Mouse (Mus musculus) thymus, adult 18-20 months (tissue): ENCODE measurements around the gene Rrp9.
A peak's percentile ranks its signal among the peaks of the same experiment; 100 is the strongest.

Source experiments
- DNase-seq, 2 experiments: peaks; one replicate each; pipeline ENCODE4 v3.0.0; 2022; ENCODE audit warnings: mixed read lengths in 2 of 2

The Rrp9 gene

DNA sequence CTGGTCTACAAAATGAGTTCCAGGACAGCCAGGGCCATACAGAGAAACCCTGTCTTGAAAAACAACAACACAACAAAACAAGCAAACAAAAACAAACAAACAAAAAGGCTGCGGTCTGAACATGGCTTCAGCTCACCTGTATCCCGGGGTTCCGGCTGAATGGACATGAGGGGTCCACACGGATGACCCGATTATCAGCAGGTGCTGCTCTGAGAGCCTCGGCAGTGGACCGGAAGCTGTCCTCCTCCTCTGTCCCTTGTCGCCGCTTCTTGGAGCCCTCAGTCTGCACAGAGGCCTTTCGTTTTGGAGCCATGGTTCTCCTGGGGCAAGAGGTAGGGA is at the start of gene Rrp9:
Gene Rrp9, plus strand, starts transcription at position 301 of the 339 bp plus-strand sequence.
- no peak for DNase-seq

DNA sequence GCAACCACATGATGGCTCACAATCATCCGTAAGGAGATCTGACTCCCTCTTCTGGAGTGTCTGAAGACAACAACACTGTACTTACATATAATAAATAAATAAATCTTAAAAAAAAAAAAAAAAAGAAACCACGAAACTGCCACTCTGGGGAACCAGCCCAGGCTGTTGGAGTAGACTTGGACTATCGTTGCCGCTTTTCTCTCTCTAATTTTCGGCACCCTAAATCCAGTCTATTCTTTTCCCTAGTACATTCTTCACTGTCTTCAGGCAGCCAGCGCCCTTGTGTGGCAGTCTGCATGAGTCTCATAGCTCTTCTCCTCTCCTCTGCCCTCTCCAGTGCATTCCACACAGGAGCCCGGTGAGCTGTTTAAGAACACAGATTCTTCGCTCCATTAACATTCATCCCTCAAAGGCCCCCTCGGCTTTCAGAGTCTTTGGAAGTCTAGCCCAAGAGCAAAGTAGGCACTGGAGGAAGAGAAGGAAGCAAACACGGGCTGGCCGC is 47.0 kb upstream of the Rrp9 start:
- DNase-seq: no peak

DNA sequence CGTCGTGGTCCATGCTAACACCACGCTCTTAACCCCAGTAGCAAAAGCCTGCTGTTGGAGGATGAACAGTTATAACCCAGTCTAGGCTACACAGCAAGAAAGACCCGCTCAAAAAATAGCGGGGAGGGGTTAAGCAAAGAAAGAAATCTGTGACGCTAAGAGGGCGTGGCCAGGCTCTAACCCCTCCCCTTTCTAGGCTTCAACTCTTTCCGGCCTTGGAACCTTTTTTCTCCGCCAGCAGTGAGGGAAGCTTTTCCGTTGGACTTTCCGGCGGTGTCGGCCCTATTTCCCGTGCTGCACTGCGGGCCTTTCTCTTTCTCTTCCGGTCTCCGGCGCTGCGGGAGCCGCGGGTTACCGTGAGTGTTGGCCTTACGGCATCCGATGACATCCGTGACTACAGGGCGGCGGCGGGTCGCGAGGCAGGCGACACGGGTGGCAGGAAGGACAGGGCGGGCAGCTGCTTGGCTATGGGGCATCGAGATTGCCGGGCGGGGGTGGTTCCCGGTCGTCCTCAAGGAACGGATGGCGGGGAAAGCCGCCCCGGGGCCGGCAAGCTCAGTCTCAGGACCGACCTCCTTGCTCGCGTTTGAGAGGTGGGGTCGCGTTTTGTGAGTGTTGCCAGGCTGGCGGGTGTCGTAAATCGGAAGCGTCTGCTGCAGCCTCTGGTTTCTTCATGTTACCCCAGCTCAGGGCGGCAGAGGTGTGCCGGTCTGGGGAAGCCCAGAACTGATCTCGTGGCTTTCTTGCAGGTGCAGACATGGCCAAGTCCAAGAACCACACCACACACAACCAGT is 46.3 kb upstream of the Rrp9 start, which contains the start of gene Rpl29:
Gene Rpl29, plus strand, starts transcription at position 234 of the 794 bp plus-strand sequence.
- peak; percentile 83 to 91 for DNase-seq

DNA sequence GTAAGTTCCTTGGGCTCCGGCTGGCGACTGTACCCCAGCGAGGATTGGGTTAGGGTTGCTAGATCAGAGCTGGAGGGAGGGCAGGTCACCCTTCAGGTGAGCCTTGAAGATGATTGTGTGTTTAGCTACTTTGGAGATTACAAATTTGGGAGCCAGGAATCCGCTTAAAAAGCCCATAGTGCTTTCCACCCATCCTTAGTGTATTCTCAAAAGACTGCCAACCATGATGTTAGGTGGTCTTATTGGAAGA is 45.8 kb upstream of the Rrp9 start:
- no peak for DNase-seq

DNA sequence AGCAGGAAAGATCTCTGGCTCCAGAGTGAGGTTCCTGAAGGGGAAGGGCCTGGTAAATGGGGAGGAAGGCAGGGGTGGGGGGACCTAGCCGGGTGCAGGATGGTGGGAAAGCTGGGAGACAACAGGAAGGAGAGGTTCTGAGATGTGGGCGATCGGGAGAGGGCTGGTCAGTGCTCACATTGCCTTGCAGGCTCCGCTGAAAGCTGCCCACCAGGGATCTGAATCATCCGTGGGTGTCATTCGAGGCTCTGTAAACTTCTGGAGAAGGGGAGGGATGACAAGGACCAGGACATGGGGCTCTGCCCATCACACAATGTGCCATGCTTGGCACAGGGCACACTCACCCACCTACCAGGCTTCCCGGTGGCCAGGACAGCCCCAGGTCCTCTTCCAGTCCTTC is 42.4 kb upstream of the Rrp9 start:
- no peak for DNase-seq

DNA sequence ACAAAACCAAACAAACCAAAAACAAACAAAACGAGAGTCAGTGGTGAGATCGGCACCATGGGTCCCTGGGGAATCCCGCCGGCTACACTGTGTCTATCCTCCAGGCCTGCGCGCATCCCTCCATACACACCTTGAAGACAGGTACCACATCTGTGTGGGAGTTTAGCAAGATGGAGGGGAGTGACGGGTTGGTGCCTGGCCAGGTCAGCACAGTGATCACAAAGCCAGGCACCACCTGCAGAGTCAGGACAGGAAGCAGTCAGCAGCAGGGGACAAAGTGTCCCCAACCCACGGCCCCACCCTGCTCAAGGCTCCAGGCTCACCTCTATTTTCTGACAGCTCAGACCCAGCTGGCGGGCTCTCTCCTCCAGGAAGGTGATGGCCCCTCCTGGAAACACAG is 39.2 kb upstream of the Rrp9 start:
- no peak for DNase-seq

DNA sequence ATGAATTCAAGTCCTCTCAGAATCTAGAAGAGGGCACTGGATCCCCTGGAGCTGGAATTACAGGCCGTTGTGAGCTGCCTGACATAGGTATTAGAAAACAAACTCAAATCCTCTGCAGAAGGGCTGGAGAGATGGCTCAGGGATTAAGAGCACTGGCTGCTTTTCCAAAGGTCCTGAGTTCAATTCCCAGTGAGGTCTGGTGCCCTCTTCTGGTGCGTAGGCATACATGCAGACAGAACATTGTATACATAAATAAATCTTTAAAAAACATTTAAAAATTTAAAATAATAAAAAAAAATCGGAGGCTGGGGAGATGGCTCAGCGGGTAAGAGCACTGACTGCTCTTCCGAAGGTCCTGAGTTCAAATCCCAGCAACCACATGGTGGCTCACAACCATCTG is 33.1 kb upstream of the Rrp9 start:
- DNase-seq: no peak

DNA sequence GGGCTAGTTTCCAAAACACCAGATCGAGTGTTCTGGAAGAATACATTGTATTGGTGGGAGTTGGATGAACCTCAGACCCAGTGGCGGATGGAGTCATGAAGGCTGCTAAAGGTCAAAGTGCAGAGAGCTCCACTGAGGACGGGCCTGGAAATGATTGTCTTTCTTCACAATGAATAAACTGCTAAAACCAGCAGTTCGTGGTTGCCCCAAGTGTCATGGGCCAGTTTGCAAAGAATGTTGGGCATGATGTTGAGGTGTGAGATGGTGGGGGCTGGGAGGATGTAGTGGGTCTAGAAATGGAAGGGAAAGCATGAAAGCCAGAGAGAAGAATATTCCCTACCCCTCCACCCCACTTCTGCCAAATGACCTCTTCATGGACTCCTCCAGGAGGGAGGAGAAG is 30.9 kb upstream of the Rrp9 start:
- no peak for DNase-seq

DNA sequence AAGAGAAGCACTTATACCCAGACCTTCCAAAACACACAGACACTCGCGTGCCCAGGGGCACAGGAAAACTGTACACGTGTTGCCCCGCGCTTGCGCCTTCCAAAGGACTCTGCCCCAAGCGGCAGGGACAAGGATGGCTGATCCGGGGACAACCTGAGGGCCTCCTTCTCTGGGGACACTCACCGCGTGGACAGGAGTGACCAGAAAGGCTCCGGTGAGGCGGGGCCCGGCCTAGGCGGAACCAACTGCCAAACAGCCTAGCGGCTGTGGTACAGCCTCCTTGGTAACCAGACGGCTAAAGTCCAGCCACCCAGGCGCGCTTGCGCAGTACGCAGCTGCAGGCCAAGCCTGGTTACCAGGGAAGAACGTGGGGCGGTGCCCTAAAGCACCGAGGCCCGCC is 28.4 kb upstream of the Rrp9 start, which contains the start of the genes Abhd14b and Abhd14a:
Gene Abhd14b, plus strand, starts transcription at position 112 of the 400 bp plus-strand sequence.
Gene Abhd14a, minus strand, starts transcription at position 331 of the 400 bp plus-strand sequence.
- peak; percentile 70 to 72 for DNase-seq

DNA sequence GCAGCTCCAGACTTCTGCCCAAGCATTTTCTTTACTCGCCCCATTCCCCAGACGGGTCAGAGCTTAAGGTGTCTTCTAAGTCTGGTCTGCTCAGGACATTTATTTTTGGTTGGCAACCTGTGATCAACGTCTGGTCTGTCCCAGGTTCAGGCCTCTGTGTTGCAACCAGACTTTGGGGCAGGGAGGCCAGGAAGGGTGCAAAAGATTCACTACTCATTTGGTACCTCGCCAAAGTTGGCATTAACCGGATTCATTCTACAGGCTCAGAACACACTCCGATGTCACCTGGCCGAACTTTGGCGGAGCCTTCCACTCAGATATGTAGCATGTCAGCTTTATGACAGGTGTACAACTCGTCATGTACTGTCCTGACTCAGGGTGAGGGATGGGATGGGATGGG is 27.8 kb upstream of the Rrp9 start:
- DNase-seq: no peak

DNA sequence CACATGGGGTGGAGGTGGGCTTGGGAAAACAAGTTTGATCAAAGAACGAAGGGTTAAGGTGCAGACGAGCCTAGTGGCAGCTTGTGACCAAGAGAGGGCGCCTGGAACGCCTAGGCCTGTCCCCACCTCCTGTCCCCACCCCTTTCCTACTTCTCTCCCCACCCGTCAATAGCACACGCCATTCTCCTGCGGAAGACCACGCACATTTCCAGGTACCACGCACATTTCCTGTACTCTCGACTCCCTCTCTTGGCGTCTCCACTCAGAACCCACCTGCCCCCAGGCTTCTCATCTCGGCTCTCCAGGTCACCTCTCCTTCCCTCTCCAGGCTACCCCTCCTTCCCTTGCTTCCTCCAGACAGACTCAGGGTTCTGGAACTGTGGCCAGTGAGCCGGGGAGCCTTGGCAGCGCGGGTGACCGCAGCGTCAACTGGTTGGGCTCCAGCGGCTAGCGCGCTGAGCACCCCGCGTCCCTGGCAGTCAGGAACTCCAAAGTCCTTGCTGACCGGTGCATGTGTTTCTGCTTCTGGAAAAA is 27.2 kb upstream of the Rrp9 start:
- no peak for DNase-seq

DNA sequence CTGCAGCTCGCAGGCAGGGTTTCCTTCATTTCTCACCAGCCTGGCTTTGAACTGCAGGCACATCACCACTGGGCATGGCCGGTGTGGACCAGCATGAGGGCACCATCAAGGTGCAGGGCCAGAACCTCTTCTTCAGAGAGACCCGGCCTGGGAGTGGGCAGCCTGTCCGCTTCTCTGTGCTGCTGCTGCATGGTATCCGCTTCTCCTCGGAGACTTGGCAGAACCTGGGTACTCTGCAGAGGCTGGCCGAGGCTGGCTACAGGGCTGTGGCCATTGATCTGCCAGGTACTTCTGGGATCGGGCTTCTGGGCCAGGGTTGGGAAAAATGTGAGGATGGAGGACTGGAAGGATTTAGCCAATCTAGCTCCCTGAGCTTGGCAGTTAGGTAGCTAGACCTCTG is 25.8 kb upstream of the Rrp9 start:
- no peak for DNase-seq

DNA sequence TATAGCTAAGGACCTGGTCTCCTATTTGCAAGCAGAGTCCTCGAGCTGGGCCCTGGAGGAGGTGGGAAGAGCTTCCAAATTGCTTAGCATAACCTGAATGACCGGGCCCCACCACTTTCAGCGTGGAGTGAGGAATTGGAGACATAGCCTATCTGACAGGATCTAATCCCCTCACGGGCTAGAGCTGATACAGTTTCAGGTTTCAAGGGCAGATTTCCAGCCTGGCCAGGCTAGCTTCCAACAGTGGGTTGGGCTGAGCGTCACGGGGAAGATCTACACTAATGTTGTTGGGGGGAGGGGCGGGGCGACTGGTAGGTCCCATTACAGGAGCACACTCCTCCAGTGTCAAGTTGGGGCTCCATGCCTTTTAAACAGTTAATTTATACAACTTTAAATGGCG is 25.1 kb upstream of the Rrp9 start:
- no peak for DNase-seq

DNA sequence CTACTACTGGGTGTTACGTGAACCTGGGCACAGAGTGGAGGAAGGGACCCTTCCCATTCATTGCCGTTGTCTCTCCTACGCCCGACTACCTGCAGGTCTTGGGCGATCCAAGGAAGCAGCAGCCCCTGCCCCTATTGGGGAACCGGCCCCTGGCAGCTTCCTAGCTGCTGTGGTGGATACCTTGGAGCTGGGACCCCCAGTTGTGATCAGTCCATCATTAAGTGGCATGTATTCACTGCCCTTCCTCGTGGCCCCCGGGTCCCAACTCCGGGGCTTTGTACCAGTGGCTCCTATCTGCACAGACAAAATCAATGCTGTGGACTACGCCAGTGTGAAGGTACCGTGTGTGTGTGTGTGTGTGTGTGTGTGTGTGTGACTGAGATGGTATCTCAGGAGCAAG is 24.5 kb upstream of the Rrp9 start:
- no peak for DNase-seq

DNA sequence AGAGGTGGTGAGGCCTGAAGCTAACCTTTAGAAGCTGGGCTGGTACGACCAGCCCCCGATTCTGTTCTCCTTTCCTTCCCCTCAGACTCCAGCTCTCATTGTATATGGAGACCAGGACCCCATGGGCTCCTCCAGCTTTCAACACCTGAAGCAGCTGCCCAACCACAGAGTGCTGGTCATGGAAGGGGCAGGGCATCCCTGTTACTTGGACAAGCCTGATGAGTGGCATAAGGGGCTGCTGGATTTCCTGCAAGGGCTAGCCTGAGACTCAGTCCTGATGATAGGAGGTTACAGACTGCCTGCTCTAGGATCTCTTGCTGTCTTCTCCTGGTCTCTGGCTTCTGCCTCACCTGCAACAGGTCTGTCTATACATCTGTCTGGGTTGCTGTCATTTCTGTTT is 23.9 kb upstream of the Rrp9 start:
- no peak for DNase-seq

DNA sequence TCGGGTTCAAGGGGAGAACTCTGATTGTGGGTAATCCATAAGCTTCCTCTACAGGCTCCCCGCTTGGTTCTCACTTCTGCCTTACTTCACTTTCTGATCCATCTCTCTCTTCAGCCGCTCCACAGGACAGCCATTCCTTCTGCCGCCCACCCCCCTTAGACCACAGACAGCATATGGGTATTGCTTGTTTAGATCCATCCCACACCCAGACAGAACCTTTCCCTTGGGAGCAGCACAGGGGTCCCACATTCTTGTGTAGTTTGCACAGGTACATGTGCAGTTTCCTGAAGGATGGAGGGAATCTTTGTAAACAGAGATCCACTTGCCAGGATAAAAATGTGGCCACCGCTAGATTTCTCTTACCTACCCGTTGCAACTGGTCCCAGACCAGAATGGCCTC is 23.4 kb upstream of the Rrp9 start:
- DNase-seq: no peak

DNA sequence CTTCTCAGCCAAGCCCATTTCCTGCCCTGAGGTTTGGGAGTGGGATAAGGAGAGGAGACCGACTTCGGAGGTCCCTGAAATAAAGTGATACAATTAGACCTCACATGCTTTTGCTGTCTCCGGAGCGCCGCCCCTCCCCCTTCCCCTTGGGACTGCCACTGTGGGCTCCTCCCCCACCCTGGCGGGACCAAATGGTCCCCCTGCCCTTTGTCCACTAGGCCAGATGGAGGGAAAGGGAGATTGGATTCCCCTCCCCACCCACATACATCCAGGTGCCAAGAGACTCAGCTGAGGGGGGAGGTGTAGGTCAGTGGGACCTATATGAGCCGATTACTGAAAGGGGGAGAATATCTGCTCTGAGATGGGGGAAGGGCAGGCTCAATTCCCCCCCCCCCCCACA is 22.9 kb upstream of the Rrp9 start:
- DNase-seq: no peak

DNA sequence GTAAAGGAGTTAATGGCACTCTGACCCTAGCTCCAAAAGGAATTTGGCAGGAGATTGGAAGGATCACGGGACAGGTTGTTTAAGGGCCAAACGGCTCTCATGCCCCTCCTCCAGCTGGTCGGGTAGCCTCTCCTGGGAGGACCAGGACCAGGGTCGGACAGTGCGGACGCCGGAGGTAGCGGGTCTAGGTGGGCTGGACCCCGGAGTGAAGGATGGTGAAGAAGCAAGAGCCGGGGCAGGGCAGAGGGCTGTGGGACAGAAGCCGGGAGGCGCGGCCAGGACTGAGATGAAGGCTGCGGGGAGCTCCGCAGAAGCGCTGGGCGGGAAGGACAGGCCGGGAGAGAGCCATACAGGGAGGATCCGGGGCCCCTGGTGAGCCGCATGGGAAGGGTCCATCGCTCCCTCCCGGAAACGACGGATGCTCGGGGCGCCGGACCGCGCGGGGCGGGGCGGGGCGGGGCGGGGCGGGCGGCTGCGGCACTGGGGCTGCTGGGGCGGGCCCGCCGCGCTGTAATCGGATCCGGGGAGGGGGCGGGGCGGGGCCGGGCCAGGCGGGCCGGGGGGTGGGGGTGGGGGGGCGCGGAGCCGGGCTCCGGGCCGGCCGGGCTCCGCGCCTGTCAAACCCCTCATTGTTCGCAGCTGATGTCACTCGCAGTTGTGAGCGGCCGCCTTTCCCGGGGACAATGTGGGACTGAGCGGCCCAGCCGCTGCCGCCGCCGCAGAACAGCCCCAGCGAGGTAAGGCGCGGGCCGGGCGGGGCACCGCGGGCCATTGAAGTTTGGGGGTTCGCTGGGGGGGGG is 22.3 kb upstream of the Rrp9 start, which contains the start of gene Pcbp4:
Gene Pcbp4, plus strand, starts transcription at position 21 of the 800 bp plus-strand sequence.
- no peak for DNase-seq

DNA sequence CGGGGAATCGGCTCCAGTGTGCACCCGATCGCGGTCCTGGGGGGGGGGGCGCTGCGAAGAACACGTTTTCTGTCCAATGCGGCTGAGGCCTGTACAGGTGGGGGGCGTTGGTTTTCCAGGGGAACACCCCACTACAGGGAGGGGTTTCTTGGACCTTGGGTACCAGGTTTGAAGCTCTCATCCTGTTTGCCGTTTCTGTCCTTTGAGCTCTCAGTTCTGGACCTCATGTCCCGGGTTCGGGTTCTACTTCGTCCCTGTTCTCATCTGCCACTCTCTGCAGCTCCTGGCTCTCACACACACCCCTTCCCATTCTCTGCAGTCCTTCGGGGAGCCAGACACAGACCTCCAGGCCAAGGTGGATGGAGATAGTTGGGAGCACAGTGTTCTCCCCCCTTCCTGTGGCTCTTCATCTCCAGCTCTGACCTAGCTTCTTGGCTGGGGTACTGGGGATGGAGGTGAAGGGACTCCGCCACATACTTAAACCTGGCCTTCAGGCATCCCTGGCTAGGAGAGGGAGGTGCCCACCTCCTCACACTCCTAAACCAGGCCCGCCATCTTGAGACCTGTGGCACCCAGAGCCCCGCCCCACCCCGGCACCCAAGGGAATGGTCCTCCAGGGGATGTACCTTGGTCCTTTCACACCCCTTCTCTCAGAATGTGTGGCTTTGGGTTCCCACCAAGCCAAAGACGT is 21.5 kb upstream of the Rrp9 start:
- no peak for DNase-seq

DNA sequence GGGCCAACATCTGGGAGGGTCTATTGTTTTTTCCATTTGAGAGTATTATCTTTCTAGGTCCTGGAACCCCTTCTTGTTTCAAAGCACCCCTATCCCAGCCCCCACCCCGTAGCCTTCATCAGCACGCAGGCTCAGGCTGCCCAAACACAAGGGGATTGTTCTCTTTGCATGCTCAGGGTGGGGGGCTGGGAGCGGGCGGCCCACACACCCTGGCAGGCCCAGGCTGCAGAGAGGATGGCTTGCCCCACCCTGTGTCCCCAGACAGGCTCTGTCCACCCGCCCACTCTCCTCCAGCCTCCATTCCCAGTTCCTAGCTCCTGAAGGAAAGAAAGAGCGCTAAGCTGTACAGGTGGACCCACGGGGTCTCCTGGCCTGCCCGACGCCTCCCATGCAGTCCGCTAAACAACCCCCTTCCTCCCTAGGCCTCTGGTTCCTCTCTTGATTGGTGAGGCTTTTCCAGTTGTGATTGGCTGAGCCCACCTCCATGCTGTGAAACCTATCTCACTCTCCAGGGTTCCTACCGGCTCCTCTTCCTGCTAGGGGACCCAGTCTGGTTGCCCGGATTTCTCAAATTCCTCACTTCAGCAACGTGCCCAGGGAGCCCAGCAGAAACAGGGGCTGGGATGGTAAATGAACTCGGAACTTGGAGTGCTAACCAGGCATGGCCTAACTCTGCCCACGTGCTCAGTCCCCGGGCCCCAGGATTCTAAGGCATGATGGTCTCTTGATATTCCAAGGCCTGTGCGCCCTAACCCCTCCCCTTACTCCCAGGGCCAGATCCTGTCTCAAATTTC is 20.7 kb upstream of the Rrp9 start:
- no peak for DNase-seq

DNA sequence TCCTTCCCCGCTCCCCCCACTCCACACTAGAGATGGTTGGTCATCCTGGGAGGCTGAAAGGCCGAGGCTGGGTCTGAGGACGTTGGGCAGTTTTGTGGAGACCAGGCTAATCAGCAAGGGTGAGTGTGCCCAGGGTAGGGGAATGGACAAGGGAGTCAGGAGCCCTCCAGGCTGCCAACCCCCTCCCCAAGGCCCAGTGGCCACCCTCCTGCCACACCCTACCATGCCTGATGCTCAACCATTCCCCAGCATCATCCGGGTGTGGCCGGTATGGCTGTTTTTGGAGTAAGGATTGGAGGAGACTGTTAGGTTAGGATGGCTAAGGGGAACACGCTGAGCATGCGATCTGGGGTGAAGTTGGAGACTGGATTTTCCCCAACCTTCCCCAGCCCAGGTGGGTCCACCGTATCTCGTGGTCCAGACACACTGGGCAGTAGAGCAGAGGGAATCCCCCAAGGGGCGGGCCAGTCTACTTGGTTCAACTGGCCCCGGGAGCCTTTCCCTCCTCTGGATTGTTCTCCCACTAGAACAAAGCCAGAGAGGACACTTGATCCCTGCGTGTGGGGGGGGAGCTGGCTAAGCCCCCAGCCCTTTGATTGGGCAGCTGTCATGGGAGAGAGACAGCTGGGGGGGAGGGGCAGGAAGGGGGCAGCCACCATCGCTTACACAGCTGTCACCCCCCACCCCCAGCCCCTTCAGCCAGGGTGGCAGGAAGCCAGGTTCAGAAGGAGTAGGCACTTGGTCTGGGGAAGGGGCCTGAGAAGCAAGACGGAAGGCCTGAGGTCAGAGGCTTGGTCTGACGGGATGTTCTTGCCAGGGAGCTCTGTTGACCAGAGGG is 19.2 kb upstream of the Rrp9 start:
- no peak for DNase-seq

DNA sequence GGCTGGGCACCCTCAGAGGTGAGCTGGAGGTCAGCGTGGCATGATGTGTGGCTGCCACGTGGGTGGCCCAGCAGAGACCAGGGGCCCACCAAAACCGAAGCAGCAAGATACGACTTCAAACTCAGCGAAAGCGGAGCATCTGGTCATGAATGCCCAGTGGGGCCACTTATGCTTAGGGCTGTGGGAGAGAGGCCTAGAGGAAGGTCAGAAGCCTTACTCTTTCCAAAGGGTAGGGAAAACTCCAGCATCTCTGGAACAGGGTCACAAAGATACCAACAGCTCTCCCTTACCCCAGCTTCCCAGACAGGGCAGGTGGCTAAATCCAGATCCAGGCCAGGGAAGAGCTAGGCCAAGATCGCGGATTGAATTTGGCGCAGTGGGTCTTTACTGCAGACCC is 18.6 kb upstream of the Rrp9 start:
- no peak for DNase-seq
